In genomic region chr6:18445747-18446146, GRCm38 (mm10) we compare ENCODE assay signal across 8 mouse cellular contexts.
DNase-seq lines count a peak whose midpoint lies in the region; TF ChIP-seq lines count a peak whose summit lies in the region.

No protein-coding gene starts in this region.

- TF ChIP-seq CTCF in brain, embryonic 14.5 days (IDR thresholded peaks at IDR 0.05; ENCODE audit: borderline replicate concordance, extremely low read depth, insufficient read depth, insufficient read length) = no peak

- H3K36me3 ChIP-seq in heart, embryonic 10.5 days = no peaks in the 10 kb centered on the region

- H3K27ac ChIP-seq in heart, embryonic 10.5 days = no peak overlapping the region

- no peaks in the 10 kb centered on the region for H3K27me3 ChIP-seq in heart, embryonic 10.5 days (ENCODE audit: insufficient read depth, poor library complexity, severe bottlenecking)

- peak; percentile 93 for DNase-seq in heart, adult 11 months
- DNase-seq in heart, embryonic 10.5 days (ENCODE audit: low spot score) = no peak
- DNase-seq in brain, embryonic 14.5 days (ENCODE audit: low read depth) = peak; percentile 97
- DNase-seq in fat pad, adult 2 months (ENCODE audit: extremely low read depth, low read depth, low spot score) = peak; percentile 36
- DNase-seq in layer of hippocampus, postnatal 10 days (ENCODE audit: low spot score in 2 of 2) = peak; percentile 77
- DNase-seq in urinary bladder, adult 18-20 months (ENCODE audit: low spot score in 2 of 2) = no peak
- DNase-seq in spleen, postnatal 4 days (ENCODE audit: low spot score in 2 of 2) = no peak
- no peak for DNase-seq in spleen, adult 12 weeks (ENCODE audit: low spot score)

- no peaks in the 10 kb centered on the region; the same call in 1 of the 2 replicates for H3K4me1 ChIP-seq in heart, embryonic 10.5 days

- no peak overlapping the region for H3K4me3 ChIP-seq in heart, embryonic 10.5 days

- H3K9me3 ChIP-seq in heart, embryonic 10.5 days = no peaks in the 10 kb centered on the region

- WGBS in heart, embryonic 10.5 days = 42% methylated on average over 4 of the region's 4 CpGs

- no peak for TF ChIP-seq POLR2A in brain, embryonic 14.5 days (IDR thresholded peaks at IDR 0.05; ENCODE audit: borderline replicate concordance, extremely low read depth, insufficient read depth, insufficient read length, poor library complexity, severe bottlenecking)

Comparison
In these comparisons a context has a peak if more than half of its experiments do, and no peak if none do; other contexts are left out.
1. DNase-seq: peak in heart, adult 11 months (single experiment), brain, embryonic 14.5 days (single experiment), fat pad, adult 2 months (single experiment) and layer of hippocampus, postnatal 10 days (2 of 2); none in heart, embryonic 10.5 days (single experiment), urinary bladder, adult 18-20 months (0 of 2), spleen, postnatal 4 days (0 of 2) and spleen, adult 12 weeks (single experiment).